Mouse (Mus musculus) testis, adult 2 months (tissue): ENCODE data around the gene Gm26657. TPM values are rescaled to one million over a fixed set of nuclear protein-coding genes. Genes with fewer than 3 reads are reported as not detected.
A peak's percentile ranks its signal among the peaks of the same experiment; 100 is the strongest.

Experiments used
- H3K27ac ChIP-seq: fragments of 200-500 bp; 2 replicates; pipeline ENCODE4 v1.5.1; 2012; ENCODE audit warnings: low read depth, low read length; ENCODE audit not compliant: control insufficient read depth, insufficient read depth
- H3K27me3 ChIP-seq: fragments of 200-500 bp; 2 replicates; pipeline ENCODE4 v1.6.1; 2012; ENCODE audit warnings: mild to moderate bottlenecking, low read length, moderate library complexity; ENCODE audit not compliant: control insufficient read depth, insufficient read depth
- H3K36me3 ChIP-seq: fragments of 200-500 bp; 2 replicates; pipeline ENCODE4 v1.6.1; 2012; ENCODE audit warnings: mild to moderate bottlenecking, low read length; ENCODE audit not compliant: control insufficient read depth, insufficient read depth
- H3K4me1 ChIP-seq: fragments of 200-500 bp; 2 replicates; pipeline ENCODE4 v1.6.1; 2012; ENCODE audit warnings: low read length; ENCODE audit not compliant: control insufficient read depth, insufficient read depth
- H3K4me3 ChIP-seq: fragments of 200-500 bp; 2 replicates; pipeline ENCODE4 v1.5.1; 2012; ENCODE audit warnings: low read depth, mild to moderate bottlenecking, low read length, moderate library complexity, mixed read lengths; ENCODE audit not compliant: control insufficient read depth
- CTCF ChIP-seq: fragments of 200-500 bp; IDR thresholded peaks from 2 replicates; pipeline ENCODE4 v1.5.1; 2012; ENCODE audit warnings: low read depth, mild to moderate bottlenecking, inconsistent platforms, low read length, moderate library complexity; ENCODE audit not compliant: control insufficient read depth, insufficient read depth, insufficient replicate concordance
- POLR2A ChIP-seq: fragments of 200-500 bp; IDR thresholded peaks from 2 replicates; pipeline ENCODE4 v1.6.1; 2012; ENCODE audit warnings: low read depth, mild to moderate bottlenecking, inconsistent platforms, low read length, moderate library complexity; ENCODE audit not compliant: control insufficient read depth
- polyA plus RNA-seq: library from polyadenylated mRNA; depleted of rRNA; stranded (reverse); fragments of >200 nt; gene quantifications from 2 replicates; pipeline ENCODE4 v1.2.3, GENCODE M21; 2012; rRNA removed

Gm26657 gene
- polyA plus RNA-seq: 2.4 and 2.8 TPM in 2 replicates

DNA sequence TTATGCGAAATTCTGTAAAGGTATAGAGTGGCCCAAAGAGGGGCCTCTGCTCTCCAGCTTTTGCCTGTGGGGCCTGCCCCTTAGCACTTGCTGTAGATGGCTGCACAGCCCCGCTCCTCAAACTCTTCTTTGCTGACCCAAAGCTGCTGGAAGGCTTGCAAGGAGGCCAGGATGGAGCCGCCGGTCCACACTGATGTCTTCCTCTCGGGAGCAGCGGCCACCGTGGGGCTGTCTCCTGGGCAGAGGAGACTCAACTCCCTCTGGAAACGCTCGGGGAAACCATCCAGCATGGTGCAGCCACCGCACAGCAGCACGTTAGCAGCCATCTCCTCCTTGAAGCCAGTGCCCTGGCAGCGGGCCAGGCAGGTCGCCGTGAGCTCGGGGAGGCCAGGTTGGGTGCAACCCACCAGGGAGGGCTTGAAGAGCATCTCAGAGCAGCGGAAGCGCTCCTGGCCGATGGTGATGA lies at the start of gene Gm26657:
TSS of gene Gm26657 (plus strand) at position 51 of the 466 bp plus-strand sequence.
- Histone ChIP-seq H3K27me3 (no peaks in the 10 kb centered on the region), H3K4me1 (peaks cover 10% of the 10 kb centered on the region), H3K4me3 (peak within 1 kb of the TSS; percentile 96), H3K27ac (peak within 1 kb of the TSS; percentile 87), H3K36me3 (no peaks in the 10 kb centered on the region)
- TF ChIP-seq POLR2A (no peak), CTCF (no peak)

- no peak overlapping the region for H3K4me3 ChIP-seq
- H3K36me3 ChIP-seq: no peaks in the 10 kb centered on the region
- TF ChIP-seq POLR2A: no peak
- no peak for TF ChIP-seq CTCF
- H3K27ac ChIP-seq: no peak overlapping the region
- H3K27me3 ChIP-seq: no peaks in the 10 kb centered on the region
- no peaks in the 10 kb centered on the region for H3K4me1 ChIP-seq
Measured at GRCm38 (mm10) chr4:56696401-56696800, 43.5 kb upstream of the Gm26657 start.

- Histone ChIP-seq H3K36me3 (no peaks in the 10 kb centered on the region), H3K4me3 (no peak overlapping the region), H3K4me1 (peaks cover 5% of the 10 kb centered on the region), H3K27me3 (no peaks in the 10 kb centered on the region), H3K27ac (no peak overlapping the region)
- no peak for TF ChIP-seq POLR2A
- no peak for TF ChIP-seq CTCF
Measured at GRCm38 (mm10) chr4:56698671-56699070, 41.2 kb upstream of the Gm26657 start.

DNA sequence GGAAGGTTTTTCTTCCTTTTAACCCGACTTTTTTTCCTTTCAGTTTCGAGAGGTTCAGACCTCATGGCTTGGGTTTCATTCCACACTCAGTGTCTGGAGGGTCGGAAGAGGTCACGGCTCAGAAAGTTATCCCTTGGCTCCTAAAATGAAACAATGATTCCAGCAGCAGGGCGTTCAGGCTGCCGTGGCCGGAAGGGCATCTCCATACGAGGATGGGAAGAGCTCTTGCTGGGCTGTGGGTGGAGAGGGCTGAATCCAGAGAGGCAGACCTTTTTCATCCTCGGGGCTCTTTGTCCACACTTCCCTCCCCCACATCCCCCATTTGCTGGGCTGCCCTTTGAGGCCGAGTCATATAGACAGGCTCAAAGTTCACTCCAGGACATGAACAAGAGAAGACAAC lies 37.6 kb upstream of the Gm26657 start:
- TF ChIP-seq CTCF: no peak
- no peak for TF ChIP-seq POLR2A
- H3K36me3 ChIP-seq: no peaks in the 10 kb centered on the region
- H3K4me1 ChIP-seq: peaks cover 5% of the 10 kb centered on the region
- no peak overlapping the region for H3K27ac ChIP-seq
- H3K4me3 ChIP-seq: no peak overlapping the region
- H3K27me3 ChIP-seq: no peaks in the 10 kb centered on the region

DNA sequence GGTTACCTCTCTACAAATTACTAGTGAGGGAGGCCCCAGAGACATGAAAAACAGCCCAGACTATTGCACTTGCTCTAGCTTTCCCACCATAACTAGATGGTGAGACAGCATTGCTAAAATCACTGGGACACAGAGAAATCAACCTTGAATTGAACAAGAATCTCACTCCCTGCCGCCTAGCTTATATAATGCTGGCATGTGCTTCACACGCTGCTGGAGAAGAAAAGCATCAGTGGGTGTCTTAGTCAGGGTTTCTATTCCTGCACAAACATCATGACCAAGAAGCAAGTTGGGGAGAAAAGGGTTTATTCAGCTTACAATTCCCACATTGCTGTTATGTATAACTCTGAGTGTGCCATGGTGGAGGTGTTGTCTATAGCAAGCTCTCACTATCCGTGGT lies 26.7 kb upstream of the Gm26657 start:
- no peaks in the 10 kb centered on the region for H3K4me1 ChIP-seq
- no peaks in the 10 kb centered on the region for H3K36me3 ChIP-seq
- no peaks in the 10 kb centered on the region for H3K27me3 ChIP-seq
- TF ChIP-seq CTCF (no peak), POLR2A (no peak)
- no peak overlapping the region for H3K27ac ChIP-seq
- no peak overlapping the region for H3K4me3 ChIP-seq

DNA sequence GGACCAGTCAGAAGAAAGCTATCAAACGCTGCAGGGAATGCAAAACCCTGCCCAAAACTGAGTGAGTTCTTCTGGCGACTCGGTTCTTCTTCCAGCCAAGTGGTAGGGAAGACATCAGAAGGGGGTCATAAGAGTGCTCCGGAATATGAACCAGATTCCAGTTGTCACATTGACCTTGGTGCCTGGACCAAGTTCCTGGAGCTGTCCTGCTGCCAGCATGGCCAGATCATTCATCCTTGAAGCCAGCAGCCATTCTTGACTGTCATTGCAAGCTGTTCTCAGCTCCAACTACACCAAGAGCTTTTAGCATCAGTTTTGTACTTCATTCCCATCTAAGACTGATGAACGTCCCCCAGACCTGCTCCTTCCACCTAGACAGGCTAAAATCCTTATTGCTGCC lies 23.1 kb upstream of the Gm26657 start:
- no peaks in the 10 kb centered on the region for H3K27me3 ChIP-seq
- no peak for TF ChIP-seq POLR2A
- TF ChIP-seq CTCF: no peak

GRCm38 (mm10) chr4:56717932-56718331 lies 21.9 kb upstream of the Gm26657 start:
- Histone ChIP-seq H3K4me1 (no peaks in the 10 kb centered on the region), H3K36me3 (no peaks in the 10 kb centered on the region), H3K27ac (no peak overlapping the region), H3K27me3 (no peaks in the 10 kb centered on the region), H3K4me3 (no peak overlapping the region)
- TF ChIP-seq CTCF (no peak), POLR2A (no peak)

More for the DNA sequence above, 23.1 kb upstream of the Gm26657 start:
- H3K36me3 ChIP-seq: no peaks in the 10 kb centered on the region
- H3K4me3 ChIP-seq: no peak overlapping the region
- no peak overlapping the region for H3K27ac ChIP-seq
- no peaks in the 10 kb centered on the region for H3K4me1 ChIP-seq
